Mouse (Mus musculus): ENCODE data around the gene Prss38. TPM values are rescaled to one million over a fixed set of nuclear protein-coding genes. Genes with fewer than 3 reads are reported as not detected.

Gene Prss38
- total RNA-seq (2017), result not detected in 2 replicates

DNA sequence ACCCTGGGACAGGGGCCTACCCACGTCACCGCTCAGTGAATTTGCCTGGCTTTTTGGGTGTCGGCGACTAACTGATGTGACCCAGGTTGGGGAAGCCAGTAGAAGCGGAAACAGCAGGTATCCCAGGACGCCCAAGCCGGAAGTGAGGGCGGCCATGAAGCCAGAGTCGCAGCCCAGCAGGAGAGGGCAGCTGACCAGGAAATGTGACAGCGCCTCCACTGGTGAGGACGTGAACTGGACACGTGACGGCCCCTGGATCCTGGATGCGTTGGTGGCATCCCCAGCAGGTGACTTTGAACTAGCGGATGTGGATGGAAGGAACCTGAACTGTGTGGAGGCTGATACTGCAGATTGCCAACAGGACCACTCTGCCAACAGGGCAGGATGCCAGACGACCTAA, at the start of gene Prss38:
Gene Prss38, minus strand, starts transcription at position 183 of the 400 bp plus-strand sequence.
- 0 out of 2 replicates have a peak, but pooled peaks have one; percentile 6 for ATAC-seq (ENCODE audit: extremely low read depth, insufficient number of reproducible peaks, low FRiP score, poor library complexity, severe bottlenecking)

DNA sequence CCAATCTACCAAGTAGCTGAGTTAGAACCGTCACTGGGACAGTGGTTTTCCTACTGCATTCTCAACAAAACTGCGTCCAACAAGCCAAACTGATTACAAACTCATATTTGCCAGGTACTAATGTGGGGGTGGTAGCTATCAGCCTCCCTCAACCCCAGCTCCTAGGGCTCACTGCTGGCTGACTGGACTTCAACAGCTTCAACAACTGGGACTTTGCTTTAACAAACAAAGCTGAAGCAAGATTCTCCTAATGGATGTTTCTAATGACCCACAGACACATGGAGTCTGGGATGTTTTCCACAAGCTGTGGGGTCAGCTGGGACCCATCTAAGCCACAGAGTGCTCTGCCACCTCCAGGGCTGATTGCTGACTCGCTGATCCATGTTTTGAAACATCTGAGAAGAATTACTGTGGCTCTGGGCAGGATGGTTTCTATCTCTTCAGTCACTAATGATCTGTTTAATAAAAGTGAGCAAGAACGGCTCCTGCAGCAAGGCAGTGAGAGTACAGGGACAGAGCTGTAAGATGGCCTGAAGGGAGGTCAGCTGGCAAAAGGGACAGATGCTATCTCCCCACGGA, 47.6 kb upstream of the Prss38 start:
- ATAC-seq (ENCODE audit: extremely low read depth, insufficient number of reproducible peaks, low FRiP score, poor library complexity, severe bottlenecking), result no peak

DNA sequence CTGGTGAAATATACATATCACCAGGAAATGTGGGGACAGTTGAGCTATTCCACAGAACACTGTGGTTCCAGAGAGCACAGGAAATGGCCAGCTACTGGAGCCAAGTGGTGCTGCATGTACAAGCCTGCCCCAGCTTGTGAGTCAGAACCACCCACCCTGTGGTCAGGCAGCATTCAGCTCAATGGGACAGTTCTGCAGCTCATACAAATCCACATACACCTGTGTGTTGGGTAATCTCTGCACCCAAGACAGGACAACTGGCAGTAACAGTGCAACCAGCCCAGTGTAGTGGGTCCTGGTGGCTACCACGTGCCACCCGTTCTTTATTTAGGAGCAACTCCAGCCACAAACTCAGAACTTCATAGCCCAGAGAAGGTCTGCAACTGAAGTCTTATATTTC, 46.5 kb upstream of the Prss38 start:
- no peak for ATAC-seq (ENCODE audit: extremely low read depth, insufficient number of reproducible peaks, low FRiP score, poor library complexity, severe bottlenecking)

DNA sequence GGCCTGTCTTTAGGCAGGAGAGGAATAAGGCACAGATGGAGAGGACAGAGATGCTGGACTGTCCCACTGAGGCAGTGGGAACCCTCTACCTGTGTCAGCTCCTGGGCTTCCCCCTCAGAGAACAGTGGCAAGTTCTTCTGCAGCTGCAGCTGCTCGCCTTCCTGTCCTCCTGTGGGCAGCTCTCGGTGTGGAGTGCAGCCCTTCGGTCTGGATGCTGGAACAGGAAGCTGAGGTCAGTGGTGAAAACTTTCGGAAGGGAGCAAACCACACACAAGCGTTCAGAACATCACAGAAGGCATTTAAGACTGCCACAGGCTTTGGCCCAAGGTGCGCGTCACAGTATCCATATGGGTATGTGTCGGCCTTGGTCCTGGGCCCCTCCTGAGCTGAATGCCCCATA, 46.0 kb upstream of the Prss38 start:
- no peak for ATAC-seq (ENCODE audit: extremely low read depth, insufficient number of reproducible peaks, low FRiP score, poor library complexity, severe bottlenecking)

DNA sequence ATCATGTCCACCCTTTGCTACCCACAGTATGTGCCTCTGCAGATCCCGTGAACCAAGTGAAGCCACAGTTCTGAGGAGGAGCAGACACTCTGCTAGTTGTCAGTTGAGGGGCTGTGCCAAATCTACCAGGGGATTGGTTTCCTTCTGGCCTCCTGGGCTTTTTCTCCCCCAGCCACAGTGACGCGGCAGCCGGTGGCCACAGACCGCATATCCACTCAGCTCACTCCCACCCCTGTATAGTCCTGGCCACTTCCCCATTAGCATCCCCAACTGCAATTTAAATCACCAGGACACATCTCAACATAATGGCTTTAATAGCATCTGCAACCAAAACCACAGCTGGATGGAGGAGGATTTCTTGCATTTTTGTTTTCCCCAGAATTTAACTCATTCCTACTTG, 43.3 kb upstream of the Prss38 start:
- no peak for ATAC-seq (ENCODE audit: extremely low read depth, insufficient number of reproducible peaks, low FRiP score, poor library complexity, severe bottlenecking)

DNA sequence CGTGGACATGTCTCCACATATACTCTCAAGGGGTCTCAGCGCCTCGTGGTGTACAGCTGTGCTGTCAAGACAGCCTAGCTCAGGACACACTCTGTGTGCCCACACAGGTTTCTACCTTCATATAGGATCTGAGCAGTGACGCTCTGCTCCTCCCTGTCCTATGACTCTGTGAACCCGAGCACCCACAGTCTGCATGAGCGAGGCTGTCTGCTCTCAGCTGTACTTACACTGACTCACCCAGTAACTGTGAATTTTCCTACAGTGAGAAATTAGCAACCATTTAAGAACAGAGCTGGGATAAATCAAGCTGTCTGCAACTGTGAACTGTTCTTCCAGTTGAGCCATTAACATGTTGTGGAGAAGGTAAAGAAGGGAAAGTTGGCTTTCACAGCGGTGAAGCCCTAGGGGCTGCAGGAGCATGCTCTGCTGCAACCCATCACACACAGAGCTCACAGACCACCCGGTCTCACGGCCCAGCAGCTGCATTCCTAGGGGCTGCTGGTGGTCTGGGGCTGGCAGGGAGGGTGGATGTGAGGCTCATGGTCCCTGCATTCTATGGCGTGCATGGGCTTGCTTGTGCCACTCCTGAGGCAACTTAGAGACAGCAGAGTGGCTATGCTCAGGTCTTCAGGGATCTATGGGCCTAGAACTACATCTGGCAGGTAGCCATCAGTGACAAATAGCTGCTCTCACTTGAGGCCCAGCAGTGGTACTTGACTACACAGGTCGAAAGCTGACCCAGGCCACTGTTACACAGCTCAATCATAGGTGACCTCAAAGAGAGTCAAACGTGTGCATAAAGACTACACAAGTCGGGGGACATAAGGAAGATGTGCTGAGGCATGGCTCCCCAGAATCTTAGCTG, 37.8 kb upstream of the Prss38 start:
- ATAC-seq (ENCODE audit: extremely low read depth, insufficient number of reproducible peaks, low FRiP score, poor library complexity, severe bottlenecking), result no peak

DNA sequence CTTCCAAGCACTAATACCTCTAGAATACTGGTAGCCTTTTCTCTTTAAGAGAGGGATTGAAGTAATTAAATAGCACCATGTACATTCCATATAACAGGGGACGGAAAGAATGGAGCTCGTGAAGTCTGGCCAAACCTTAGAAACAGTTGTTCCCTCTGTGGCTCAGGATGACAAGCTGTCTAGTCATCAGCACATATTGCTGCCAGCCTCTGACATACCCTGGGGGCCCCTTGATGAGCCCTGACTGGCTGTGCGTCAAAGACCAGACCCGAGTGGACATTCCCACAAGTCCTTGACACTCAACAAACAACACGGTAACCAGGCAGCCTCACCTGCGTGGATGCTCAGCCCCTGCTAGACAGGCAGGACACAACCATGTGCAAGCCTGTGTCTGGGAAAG, 36.6 kb upstream of the Prss38 start:
- no peak for ATAC-seq (ENCODE audit: extremely low read depth, insufficient number of reproducible peaks, low FRiP score, poor library complexity, severe bottlenecking)

DNA sequence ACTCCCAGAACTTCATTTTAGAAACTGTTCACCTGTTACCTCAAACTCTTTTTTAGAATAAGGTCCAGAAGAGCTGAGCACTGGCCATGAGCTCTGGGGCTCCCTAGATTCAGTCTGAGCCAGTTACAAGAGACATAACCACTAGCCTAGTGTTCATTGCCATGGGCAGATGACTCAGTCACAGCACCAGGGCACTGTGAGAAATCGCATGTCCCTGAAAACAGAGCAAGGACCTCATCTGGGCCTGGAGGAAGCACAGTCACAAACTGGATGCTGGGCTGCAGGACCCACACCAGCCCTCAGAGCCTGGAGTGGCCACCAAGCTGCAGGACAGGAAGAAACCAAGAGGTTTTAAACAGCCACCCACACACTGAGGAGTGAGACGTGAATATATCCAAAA, 35.4 kb upstream of the Prss38 start:
- no peak for ATAC-seq (ENCODE audit: extremely low read depth, insufficient number of reproducible peaks, low FRiP score, poor library complexity, severe bottlenecking)

DNA sequence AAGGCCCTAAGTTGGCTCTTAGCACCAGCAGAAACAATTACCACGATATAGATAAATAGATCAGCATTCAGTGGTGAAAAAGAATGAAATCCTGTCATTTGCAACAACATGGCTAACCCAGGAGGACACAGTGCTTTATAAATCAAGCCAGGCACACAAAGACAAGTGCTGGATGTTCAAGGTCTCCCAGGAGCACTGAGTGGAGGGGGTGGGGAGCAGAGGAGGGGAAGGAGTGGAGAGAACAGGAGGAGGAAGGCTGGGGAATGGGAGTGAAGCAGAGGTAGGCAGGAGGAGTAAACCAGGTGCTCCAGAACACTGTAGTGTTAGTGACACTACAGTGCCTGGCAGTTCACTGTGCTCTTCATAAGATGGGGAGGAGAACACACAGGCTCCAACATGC, 30.3 kb upstream of the Prss38 start:
- ATAC-seq (ENCODE audit: extremely low read depth, insufficient number of reproducible peaks, low FRiP score, poor library complexity, severe bottlenecking), result no peak

DNA sequence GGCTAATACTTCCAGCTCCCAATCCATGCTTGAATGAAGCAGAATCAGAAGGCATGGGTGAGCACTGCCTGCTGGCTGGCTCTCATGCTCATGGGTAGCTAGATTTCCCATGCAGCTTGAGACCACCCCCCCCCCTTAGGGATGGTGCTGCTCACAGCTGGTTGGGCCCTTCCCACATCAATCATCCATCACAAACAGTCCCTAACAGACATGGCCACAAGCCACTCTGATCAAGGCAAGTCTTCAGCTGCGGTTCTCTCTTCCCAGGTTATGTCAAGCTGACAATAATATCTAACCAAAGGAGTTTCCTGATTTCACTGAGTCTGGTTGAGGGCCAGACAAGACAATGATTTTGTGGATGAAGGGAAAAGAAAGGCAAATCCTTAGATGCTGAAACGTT, 25.4 kb upstream of the Prss38 start:
- no peak for ATAC-seq (ENCODE audit: extremely low read depth, insufficient number of reproducible peaks, low FRiP score, poor library complexity, severe bottlenecking)

DNA sequence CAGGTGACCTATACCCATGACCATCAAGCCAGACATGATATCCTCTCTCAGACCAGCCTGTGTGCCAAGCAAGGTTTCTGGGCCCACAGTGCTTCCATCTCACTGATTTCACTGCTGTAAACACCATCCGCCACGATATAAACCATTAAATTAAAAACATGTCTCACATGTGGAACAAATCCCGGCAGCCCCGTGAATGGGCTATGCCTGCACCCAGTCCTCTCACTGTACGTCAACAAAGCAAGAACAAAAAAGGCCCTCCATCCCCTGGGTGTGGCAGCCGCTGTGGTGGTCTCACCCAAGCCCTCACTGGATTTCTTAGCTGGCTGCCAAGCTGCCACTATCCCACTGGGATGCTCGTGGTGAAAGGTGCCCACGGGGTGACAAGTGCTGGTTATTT, 24.4 kb upstream of the Prss38 start:
- no peak for ATAC-seq (ENCODE audit: extremely low read depth, insufficient number of reproducible peaks, low FRiP score, poor library complexity, severe bottlenecking)

DNA sequence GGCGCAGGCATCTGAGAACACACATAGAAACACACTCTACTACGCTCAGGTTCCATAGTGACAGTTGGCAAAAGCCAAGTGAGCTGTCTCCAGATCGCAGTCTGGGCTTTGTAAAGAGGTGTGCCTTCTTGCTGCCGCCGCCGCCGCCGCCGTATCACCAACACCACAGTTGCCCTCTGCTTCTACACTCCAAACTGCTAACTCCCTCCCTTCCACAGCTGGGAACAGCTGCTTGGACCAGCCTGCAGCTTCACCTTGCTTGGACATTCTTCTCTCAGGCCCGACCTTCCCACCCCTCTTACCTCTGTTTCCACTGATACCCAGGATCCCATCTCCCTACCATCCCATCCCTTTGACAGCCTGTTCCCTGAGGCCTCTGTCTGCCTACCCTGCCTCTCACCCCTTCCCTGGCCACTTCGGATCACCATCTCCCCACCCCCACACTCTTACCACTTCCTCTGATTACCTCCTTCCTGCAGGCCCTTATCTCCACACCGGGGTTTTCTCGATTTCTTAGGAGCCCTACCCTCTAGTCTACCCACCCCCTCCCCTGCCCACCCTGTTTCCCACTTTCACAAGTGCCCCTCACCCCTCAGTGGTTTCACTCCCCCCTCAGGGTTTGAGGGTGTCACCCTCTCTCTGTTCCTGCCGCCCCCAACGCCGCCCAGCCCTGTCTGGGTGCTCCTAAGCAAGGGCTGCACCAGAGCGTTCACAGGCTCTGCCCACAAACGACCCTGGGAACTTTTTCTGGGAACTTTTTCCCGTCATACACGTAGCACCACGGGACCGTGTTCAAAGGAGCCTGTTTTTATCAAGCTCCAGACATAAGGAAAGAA, 22.3 kb upstream of the Prss38 start:
- no peak for ATAC-seq (ENCODE audit: extremely low read depth, insufficient number of reproducible peaks, low FRiP score, poor library complexity, severe bottlenecking)

DNA sequence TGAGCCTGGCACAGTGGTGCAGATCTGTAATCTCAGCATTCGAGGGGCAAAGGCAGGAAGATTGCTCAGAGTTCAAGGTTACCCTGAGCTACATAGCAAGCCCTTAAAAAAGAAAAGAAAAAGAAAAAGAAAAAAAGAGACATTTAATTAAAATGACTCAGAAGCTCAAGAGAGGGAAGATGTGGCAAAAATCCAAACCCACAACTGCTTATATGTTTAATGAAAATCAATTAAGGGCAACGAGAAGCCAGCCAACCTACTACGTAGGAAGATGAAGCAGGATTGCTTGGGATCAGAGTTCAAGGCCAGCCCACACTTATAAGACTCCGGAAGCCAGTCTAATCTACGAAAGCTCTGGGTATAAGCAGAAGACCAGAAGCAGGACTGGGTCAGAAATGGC, 19.0 kb upstream of the Prss38 start:
- no peak for ATAC-seq (ENCODE audit: extremely low read depth, insufficient number of reproducible peaks, low FRiP score, poor library complexity, severe bottlenecking)

DNA sequence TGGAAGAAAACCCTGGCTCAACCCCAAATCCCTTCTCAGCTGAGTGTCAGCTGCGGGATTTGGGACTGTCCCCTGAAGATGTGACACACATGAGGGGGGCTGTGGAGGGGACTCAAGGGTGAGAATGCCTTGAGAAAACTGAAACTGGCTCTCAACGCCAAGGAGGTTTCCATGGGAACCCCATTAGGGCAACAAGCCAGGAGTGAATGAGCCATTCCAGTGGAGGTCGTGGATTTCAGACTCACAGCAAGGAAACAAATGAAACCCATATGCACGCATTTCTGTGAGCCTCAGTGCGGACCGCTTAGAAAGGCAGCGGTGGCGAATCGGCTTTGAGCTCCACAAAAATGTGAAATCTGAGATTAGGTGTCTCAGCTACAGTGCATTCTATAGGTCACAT, 18.1 kb upstream of the Prss38 start:
- no peak for ATAC-seq (ENCODE audit: extremely low read depth, insufficient number of reproducible peaks, low FRiP score, poor library complexity, severe bottlenecking)

DNA sequence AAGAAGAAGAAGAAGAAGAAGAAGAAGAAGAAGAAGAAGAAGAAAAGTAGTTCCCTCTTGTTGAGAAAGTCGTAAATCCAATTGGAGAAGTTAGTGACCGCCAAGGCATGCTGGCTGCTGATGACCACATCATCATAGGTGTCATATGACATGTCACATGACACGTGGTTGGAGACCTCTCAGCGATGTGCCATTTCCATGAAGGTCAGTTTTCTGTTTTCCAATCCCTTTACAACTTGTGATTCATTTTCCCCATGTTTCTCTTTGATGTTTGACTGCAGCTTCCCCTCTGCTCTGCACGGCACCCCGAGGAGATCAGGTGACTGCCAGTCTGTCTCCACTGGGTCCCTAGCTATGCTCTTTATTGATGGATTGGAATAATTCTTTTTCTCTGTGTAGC, 16.8 kb upstream of the Prss38 start:
- ATAC-seq (ENCODE audit: extremely low read depth, insufficient number of reproducible peaks, low FRiP score, poor library complexity, severe bottlenecking), result no peak

DNA sequence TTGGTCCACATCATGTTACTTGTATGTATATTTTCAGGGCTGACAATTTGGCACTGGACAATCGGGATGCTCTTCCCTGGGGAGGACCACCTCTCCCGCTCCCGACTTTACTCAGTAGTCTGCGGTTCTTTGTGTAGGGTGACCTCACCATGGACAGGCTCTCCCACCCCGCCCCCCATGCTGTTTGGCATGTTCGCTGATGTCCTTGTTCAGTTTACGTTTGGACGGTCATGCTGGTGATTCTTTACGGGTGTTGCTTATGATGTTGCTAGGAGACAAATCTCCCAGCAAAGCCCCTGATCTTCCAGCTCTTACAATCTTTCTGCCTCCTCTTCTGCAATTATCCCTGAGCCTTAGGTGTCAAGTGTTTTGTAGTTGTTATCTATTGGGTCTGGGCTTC, 15.0 kb upstream of the Prss38 start:
- no peak for ATAC-seq (ENCODE audit: extremely low read depth, insufficient number of reproducible peaks, low FRiP score, poor library complexity, severe bottlenecking)

DNA sequence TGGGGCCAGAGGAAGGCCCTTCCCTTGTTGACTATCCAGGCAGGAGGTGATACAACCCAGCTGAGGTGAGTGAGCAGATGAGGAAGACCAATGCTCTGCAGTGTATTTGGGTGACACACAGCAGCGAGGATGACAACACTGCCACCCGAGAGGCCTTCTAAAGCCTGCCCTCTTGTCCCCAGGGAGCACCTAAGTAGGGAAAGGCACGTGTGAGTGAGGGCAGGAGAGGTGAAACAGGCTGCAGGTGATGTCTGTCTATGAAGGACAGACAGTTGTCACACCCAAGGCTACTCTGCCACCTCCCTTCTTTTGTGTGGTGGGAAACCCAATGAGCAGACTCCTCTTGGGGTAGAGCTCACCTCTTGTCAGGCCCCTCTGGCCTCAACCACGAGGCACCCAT, 14.2 kb upstream of the Prss38 start:
- ATAC-seq (ENCODE audit: extremely low read depth, insufficient number of reproducible peaks, low FRiP score, poor library complexity, severe bottlenecking), result no peak

DNA sequence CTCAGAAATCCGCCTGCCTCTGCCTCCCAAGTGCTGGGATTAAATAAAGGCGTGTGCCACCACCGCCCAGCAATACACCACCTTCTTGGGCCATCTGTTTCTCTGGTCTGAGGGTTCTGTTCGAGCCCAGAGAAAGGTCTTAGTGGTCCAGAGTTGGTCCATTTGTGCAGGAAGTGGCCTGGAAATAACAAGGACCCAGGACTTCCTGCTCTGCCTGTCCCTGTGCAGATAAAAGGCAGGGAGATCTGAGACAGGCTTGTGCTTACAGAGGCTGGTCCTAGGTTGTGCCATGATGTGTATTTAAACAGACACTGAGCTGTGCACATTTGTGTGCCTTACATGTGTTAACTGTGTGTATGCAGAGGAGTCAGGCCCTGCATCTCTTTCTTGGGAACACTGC, 13.3 kb upstream of the Prss38 start:
- no peak for ATAC-seq (ENCODE audit: extremely low read depth, insufficient number of reproducible peaks, low FRiP score, poor library complexity, severe bottlenecking)

DNA sequence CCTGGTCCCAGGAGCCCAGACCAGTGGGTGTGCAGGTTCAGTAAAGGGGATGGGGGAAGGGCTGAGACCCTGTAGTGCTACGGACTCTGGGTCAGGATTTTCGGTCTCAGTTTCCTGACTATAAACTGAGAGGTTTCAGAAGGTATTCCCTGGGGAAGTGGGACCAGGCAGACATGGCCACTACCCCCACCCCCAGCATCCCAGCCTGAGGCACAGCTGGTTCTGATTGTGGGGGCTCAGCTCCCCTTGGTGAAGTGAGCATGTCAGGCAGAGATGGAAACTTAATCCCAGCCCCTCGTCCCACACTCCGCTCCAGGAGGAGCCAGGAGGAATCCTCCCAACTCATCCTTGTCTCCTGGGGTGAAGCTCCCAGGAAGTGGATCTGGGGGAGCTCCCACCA, 12.0 kb upstream of the Prss38 start:
- ATAC-seq (ENCODE audit: extremely low read depth, insufficient number of reproducible peaks, low FRiP score, poor library complexity, severe bottlenecking), result no peak

DNA sequence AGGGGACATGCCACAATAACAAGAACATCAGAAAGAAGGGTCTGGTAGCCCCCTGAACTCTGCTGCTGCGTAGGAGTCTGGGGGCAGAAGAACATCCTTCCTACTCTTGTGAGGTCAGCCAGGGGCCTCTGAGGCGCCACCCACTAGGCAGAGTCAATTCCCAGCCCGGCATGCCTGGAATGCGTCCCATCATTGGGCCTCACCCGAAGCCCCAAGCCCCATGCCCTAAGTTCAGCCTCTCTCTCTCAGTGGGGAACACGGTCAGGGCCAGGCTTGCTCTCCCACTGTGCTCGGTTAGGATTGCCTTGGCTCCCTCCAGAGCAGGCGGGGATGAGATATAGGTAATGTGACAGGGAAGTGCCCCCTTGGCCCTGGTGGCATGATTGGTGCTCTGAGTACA, 9.7 kb upstream of the Prss38 start:
- no peak for ATAC-seq (ENCODE audit: extremely low read depth, insufficient number of reproducible peaks, low FRiP score, poor library complexity, severe bottlenecking)

All from neutrophil, adult 5-6 weeks (primary cell).